Mouse (Mus musculus): Measurements from ENCODE around the gene Car3.

The Car3 gene

GRCm38 (mm10) chr3:14913774-14914173 lies 50.5 kb downstream of the Car3 start:
- no peak for DNase-seq

- no peak for DNase-seq
These were observed 52.0 kb downstream of the Car3 start for GRCm38 (mm10) chr3:14915355-14915754.

GRCm38 (mm10) chr3:14917261-14917660 lies 53.9 kb downstream of the Car3 start:
- no peak for DNase-seq
